In genomic region chr4:87500441-87500840, GRCm38 (mm10) we compare ENCODE assay signal across 20 mouse cellular contexts.
DNase-seq lines count a peak whose midpoint lies in the region; ATAC-seq and TF ChIP-seq lines count a peak whose summit lies in the region.
"Had no signal": no experiment of that assay in that cellular context is flagged by ENCODE, and none has a peak within 500 bp of the region (broad histone marks: within the 10 kb centered on the region; RNA-seq: fewer than 3 reads in every experiment).

No protein-coding gene starts in this region.

- no peak for TF ChIP-seq POLR2A in cerebellum, adult 2 months (IDR thresholded peaks at IDR 0.05; ENCODE audit: borderline replicate concordance, insufficient read depth, low read length)

- ATAC-seq in hindbrain, embryonic 16.5 days: peak; percentile 40; the same call in 1 of the 2 replicates
- ATAC-seq in hindbrain, embryonic 13.5 days (ENCODE audit: low FRiP score): no peak
- peak; percentile 94 for ATAC-seq in forebrain, postnatal 0 days
- no peak for ATAC-seq in neural tube, embryonic 15.5 days (ENCODE audit: low FRiP score)
- ATAC-seq: inflammation-experienced regulatory T-cells, adult 6 months; Patski had no signal

- H3K4me3 ChIP-seq in cerebellum, adult 2 months (replicated peaks; ENCODE audit: insufficient read depth, low read depth, low read length): no peak overlapping the region
- H3K4me3 ChIP-seq in hindbrain, embryonic 16.5 days (ENCODE audit: low read length): no peak overlapping the region
- no peak overlapping the region for H3K4me3 ChIP-seq in hindbrain, embryonic 13.5 days
- H3K4me3 ChIP-seq in forebrain, postnatal 0 days (ENCODE audit: low read depth, low read length): no peak overlapping the region
- no peak overlapping the region for H3K4me3 ChIP-seq in neural tube, embryonic 15.5 days (replicated peaks)
- H3K4me3 ChIP-seq: embryonic facial prominence, embryonic 13.5 days; lung, embryonic 15.5 days; midbrain, embryonic 12.5 days; myocyte had no signal

- 38% methylated on average over 2 of the region's 2 CpGs for WGBS in cerebellum, adult 2 months
- WGBS in hindbrain, embryonic 16.5 days: 41% methylated on average over 2 of the region's 2 CpGs
- 50% methylated on average over 2 of the region's 2 CpGs for WGBS in hindbrain, embryonic 13.5 days
- WGBS in forebrain, postnatal 0 days: 40% methylated on average over 2 of the region's 2 CpGs
- 70% methylated on average over 2 of the region's 2 CpGs for WGBS in neural tube, embryonic 15.5 days

- H3K4me2 ChIP-seq in hindbrain, embryonic 16.5 days (ENCODE audit: low read length): no peak overlapping the region
- no peak overlapping the region for H3K4me2 ChIP-seq in hindbrain, embryonic 13.5 days
- H3K4me2 ChIP-seq in forebrain, postnatal 0 days (ENCODE audit: low read depth): no peak overlapping the region
- H3K4me2 ChIP-seq in neural tube, embryonic 15.5 days: no peak overlapping the region
- H3K4me2 ChIP-seq: embryonic facial prominence, embryonic 13.5 days; lung, embryonic 15.5 days; midbrain, embryonic 12.5 days had no signal

- no peak overlapping the region for H3K27ac ChIP-seq in cerebellum, adult 2 months (ENCODE audit: insufficient read depth, low read length)
- H3K27ac ChIP-seq in hindbrain, embryonic 16.5 days (ENCODE audit: low read depth, low read length): no peak overlapping the region
- H3K27ac ChIP-seq in hindbrain, embryonic 13.5 days: no peak overlapping the region
- no peak overlapping the region for H3K27ac ChIP-seq in forebrain, postnatal 0 days (ENCODE audit: low read depth, low read length)
- no peak overlapping the region for H3K27ac ChIP-seq in neural tube, embryonic 15.5 days (replicated peaks)
- H3K27ac ChIP-seq: embryonic facial prominence, embryonic 13.5 days; liver, embryonic 14.5 days; lung, embryonic 15.5 days; macrophage; midbrain, embryonic 12.5 days; stomach, postnatal 0 days had no signal

- intact Hi-C loops in left cerebral cortex, postnatal 4 days (cut with DNase I): no loop called here
- intact Hi-C loops in left cerebral cortex, postnatal 14 days (cut with DNase I): no loop called here

- no peak for TF ChIP-seq CTCF in cerebellum, adult 2 months (IDR thresholded peaks at IDR 0.05; ENCODE audit: borderline replicate concordance, insufficient read depth, low read depth, low read length)
- no peak for TF ChIP-seq CTCF in forebrain, postnatal 0 days (IDR thresholded peaks at IDR 0.05; ENCODE audit: low read depth)

- DNase-seq in cerebellum, postnatal 10 days: peak; percentile 86 to 92
- DNase-seq in cerebellum, adult 2 months: no peak
- peak; percentile 84 for DNase-seq in left cerebral cortex, postnatal 4 days
- no peak for DNase-seq in left cerebral cortex, postnatal 14 days (ENCODE audit: low spot score in 2 of 2)
- DNase-seq in forebrain, postnatal 0 days: peak; percentile 74
- DNase-seq: adrenal gland, adult 8-10 months; cerebellum, adult 11-12 months; gastrocnemius, postnatal 36 days had no signal

- no peak overlapping the region for H3K9ac ChIP-seq in hindbrain, embryonic 16.5 days (ENCODE audit: low read depth, low read length)
- H3K9ac ChIP-seq in hindbrain, embryonic 13.5 days: no peak overlapping the region
- no peak overlapping the region for H3K9ac ChIP-seq in forebrain, postnatal 0 days
- no peak overlapping the region for H3K9ac ChIP-seq in neural tube, embryonic 15.5 days (replicated peaks)
- H3K9ac ChIP-seq: embryonic facial prominence, embryonic 13.5 days; liver, embryonic 14.5 days; lung, embryonic 15.5 days; midbrain, embryonic 12.5 days had no signal

- H3K9me3 ChIP-seq in hindbrain, embryonic 16.5 days (ENCODE audit: control insufficient read depth, low read length): no peaks in the 10 kb centered on the region
- no peaks in the 10 kb centered on the region for H3K9me3 ChIP-seq in hindbrain, embryonic 13.5 days
- H3K9me3 ChIP-seq in forebrain, postnatal 0 days (ENCODE audit: low read length): no peaks in the 10 kb centered on the region
- no peaks in the 10 kb centered on the region for H3K9me3 ChIP-seq in neural tube, embryonic 15.5 days (replicated peaks)
- H3K9me3 ChIP-seq: embryonic facial prominence, embryonic 13.5 days; lung, embryonic 15.5 days; midbrain, embryonic 12.5 days had no signal

- no peaks in the 10 kb centered on the region for H3K36me3 ChIP-seq in hindbrain, embryonic 16.5 days (ENCODE audit: control insufficient read depth, insufficient read depth, low read length)
- no peaks in the 10 kb centered on the region for H3K36me3 ChIP-seq in hindbrain, embryonic 13.5 days
- H3K36me3 ChIP-seq in forebrain, postnatal 0 days (ENCODE audit: insufficient read depth): no peaks in the 10 kb centered on the region
- H3K36me3 ChIP-seq in neural tube, embryonic 15.5 days: no peaks in the 10 kb centered on the region
- H3K36me3 ChIP-seq: embryonic facial prominence, embryonic 13.5 days; lung, embryonic 15.5 days; midbrain, embryonic 12.5 days had no signal

- H3K27me3 ChIP-seq in cerebellum, adult 2 months (ENCODE audit: control insufficient read depth, insufficient read depth, low read length): no peaks in the 10 kb centered on the region
- H3K27me3 ChIP-seq in hindbrain, embryonic 16.5 days (replicated peaks; ENCODE audit: control insufficient read depth, insufficient read depth, low read length): no peaks in the 10 kb centered on the region
- no peaks in the 10 kb centered on the region for H3K27me3 ChIP-seq in hindbrain, embryonic 13.5 days
- no peaks in the 10 kb centered on the region for H3K27me3 ChIP-seq in forebrain, postnatal 0 days (ENCODE audit: insufficient read depth, low read length)
- H3K27me3 ChIP-seq in neural tube, embryonic 15.5 days (replicated peaks): no peaks in the 10 kb centered on the region
- H3K27me3 ChIP-seq: lung, embryonic 15.5 days; midbrain, embryonic 12.5 days had no signal

- H3K4me1 ChIP-seq in cerebellum, adult 2 months (ENCODE audit: control insufficient read depth, insufficient read depth, low read length): no peaks in the 10 kb centered on the region
- no peaks in the 10 kb centered on the region for H3K4me1 ChIP-seq in hindbrain, embryonic 16.5 days (ENCODE audit: control insufficient read depth, insufficient read depth, low read depth, low read length)
- no peaks in the 10 kb centered on the region for H3K4me1 ChIP-seq in hindbrain, embryonic 13.5 days (replicated peaks)
- no peaks in the 10 kb centered on the region for H3K4me1 ChIP-seq in forebrain, postnatal 0 days (ENCODE audit: insufficient read depth)
- no peaks in the 10 kb centered on the region for H3K4me1 ChIP-seq in neural tube, embryonic 15.5 days
- H3K4me1 ChIP-seq: lung, embryonic 15.5 days; midbrain, embryonic 12.5 days had no signal

Comparison
In these comparisons a context has a peak if more than half of its experiments do, and no peak if none do; other contexts are left out.
1. DNase-seq: peak in cerebellum, postnatal 10 days (2 of 2), left cerebral cortex, postnatal 4 days (single experiment) and forebrain, postnatal 0 days (single experiment); none in cerebellum, adult 2 months (0 of 2) and left cerebral cortex, postnatal 14 days (0 of 2).
2. ATAC-seq: peak in hindbrain, embryonic 16.5 days (single experiment) and forebrain, postnatal 0 days (single experiment); none in hindbrain, embryonic 13.5 days (single experiment) and neural tube, embryonic 15.5 days (single experiment).